Mouse (Mus musculus): ENCODE results near the gene Hoxc8. TPM values are rescaled to one million over a fixed set of nuclear protein-coding genes. Genes with fewer than 3 reads are reported as not detected.

The Hoxc8 gene
- polyA plus RNA-seq, 1 experiment: not detected

GRCm38 (mm10) chr15:103002156-103002555 lies 11.7 kb downstream of the Hoxc8 start:
- Histone ChIP-seq H3K4me3 (ENCODE audit: insufficient read depth, low read length) (no peak overlapping the region), H3K4me1 (ENCODE audit: control insufficient read depth, insufficient read depth, low read length) (no peaks in the 10 kb centered on the region), H3K27ac (ENCODE audit: insufficient read depth, low read length) (no peak overlapping the region)
- TF ChIP-seq CTCF (IDR thresholded peaks at IDR 0.05; ENCODE audit: extremely low read depth, insufficient read depth, low read length) (no peak), POLR2A (IDR thresholded peaks at IDR 0.05; ENCODE audit: extremely low read depth, insufficient read depth, low read length) (no peak)

GRCm38 (mm10) chr15:103002821-103003448 lies 12.5 kb downstream of the Hoxc8 start:
- no peak overlapping the region for H3K27ac ChIP-seq (ENCODE audit: insufficient read depth, low read length)
- TF ChIP-seq CTCF (IDR thresholded peaks at IDR 0.05; ENCODE audit: extremely low read depth, insufficient read depth, low read length): no peak
- no peak for TF ChIP-seq POLR2A (IDR thresholded peaks at IDR 0.05; ENCODE audit: extremely low read depth, insufficient read depth, low read length)

GRCm38 (mm10) chr15:103005308-103005707 lies 14.9 kb downstream of the Hoxc8 start:
- Histone ChIP-seq H3K4me3 (ENCODE audit: insufficient read depth, low read length) (no peak overlapping the region), H3K27ac (ENCODE audit: insufficient read depth, low read length) (no peak overlapping the region), H3K4me1 (ENCODE audit: control insufficient read depth, insufficient read depth, low read length) (no peaks in the 10 kb centered on the region)
- TF ChIP-seq CTCF (IDR thresholded peaks at IDR 0.05; ENCODE audit: extremely low read depth, insufficient read depth, low read length) (no peak), POLR2A (IDR thresholded peaks at IDR 0.05; ENCODE audit: extremely low read depth, insufficient read depth, low read length) (no peak)

More at GRCm38 (mm10) chr15:103002821-103003448, 12.5 kb downstream of the Hoxc8 start:
- H3K4me3 ChIP-seq (ENCODE audit: insufficient read depth, low read length): no peak overlapping the region
- no peaks in the 10 kb centered on the region for H3K4me1 ChIP-seq (ENCODE audit: control insufficient read depth, insufficient read depth, low read length)

- TF ChIP-seq CTCF (IDR thresholded peaks at IDR 0.05; ENCODE audit: extremely low read depth, insufficient read depth, low read length) (no peak), POLR2A (IDR thresholded peaks at IDR 0.05; ENCODE audit: extremely low read depth, insufficient read depth, low read length) (no peak)
- H3K27ac ChIP-seq (ENCODE audit: insufficient read depth, low read length): no peak overlapping the region
Observed at GRCm38 (mm10) chr15:103005797-103006196, 15.4 kb downstream of the Hoxc8 start.

GRCm38 (mm10) chr15:103006326-103006725 lies 15.9 kb downstream of the Hoxc8 start:
- Histone ChIP-seq H3K27ac (ENCODE audit: insufficient read depth, low read length) (no peak overlapping the region), H3K4me3 (ENCODE audit: insufficient read depth, low read length) (no peak overlapping the region), H3K4me1 (ENCODE audit: control insufficient read depth, insufficient read depth, low read length) (no peaks in the 10 kb centered on the region)
- TF ChIP-seq POLR2A (IDR thresholded peaks at IDR 0.05; ENCODE audit: extremely low read depth, insufficient read depth, low read length): no peak
- TF ChIP-seq CTCF (IDR thresholded peaks at IDR 0.05; ENCODE audit: extremely low read depth, insufficient read depth, low read length): no peak

More at GRCm38 (mm10) chr15:103005797-103006196, 15.4 kb downstream of the Hoxc8 start:
- no peak overlapping the region for H3K4me3 ChIP-seq (ENCODE audit: insufficient read depth, low read length)
- no peaks in the 10 kb centered on the region for H3K4me1 ChIP-seq (ENCODE audit: control insufficient read depth, insufficient read depth, low read length)

GRCm38 (mm10) chr15:103009265-103010111 lies 19.1 kb downstream of the Hoxc8 start:
- Histone ChIP-seq H3K27ac (ENCODE audit: insufficient read depth, low read length) (no peak overlapping the region), H3K4me1 (ENCODE audit: control insufficient read depth, insufficient read depth, low read length) (no peaks in the 10 kb centered on the region), H3K4me3 (ENCODE audit: insufficient read depth, low read length) (no peak overlapping the region)
- TF ChIP-seq CTCF (IDR thresholded peaks at IDR 0.05; ENCODE audit: extremely low read depth, insufficient read depth, low read length) (no peak), POLR2A (IDR thresholded peaks at IDR 0.05; ENCODE audit: extremely low read depth, insufficient read depth, low read length) (no peak)

GRCm38 (mm10) chr15:103010112-103010846 lies 19.9 kb downstream of the Hoxc8 start:
- TF ChIP-seq POLR2A (IDR thresholded peaks at IDR 0.05; ENCODE audit: extremely low read depth, insufficient read depth, low read length) (no peak), CTCF (IDR thresholded peaks at IDR 0.05; ENCODE audit: extremely low read depth, insufficient read depth, low read length) (no peak)
- Histone ChIP-seq H3K4me1 (ENCODE audit: control insufficient read depth, insufficient read depth, low read length) (no peaks in the 10 kb centered on the region), H3K4me3 (ENCODE audit: insufficient read depth, low read length) (no peak overlapping the region), H3K27ac (ENCODE audit: insufficient read depth, low read length) (no peak overlapping the region)

GRCm38 (mm10) chr15:103010847-103011555 lies 20.6 kb downstream of the Hoxc8 start:
- Histone ChIP-seq H3K4me1 (ENCODE audit: control insufficient read depth, insufficient read depth, low read length) (no peaks in the 10 kb centered on the region), H3K4me3 (ENCODE audit: insufficient read depth, low read length) (no peak overlapping the region), H3K27ac (ENCODE audit: insufficient read depth, low read length) (no peak overlapping the region)
- no peak for TF ChIP-seq CTCF (IDR thresholded peaks at IDR 0.05; ENCODE audit: extremely low read depth, insufficient read depth, low read length)
- TF ChIP-seq POLR2A (IDR thresholded peaks at IDR 0.05; ENCODE audit: extremely low read depth, insufficient read depth, low read length): no peak
